Mouse (Mus musculus) yolk sac, embryonic 10.5 days (tissue): ENCODE measurements around the gene Epha3.

Experiments
- DNase-seq: peaks from one replicate; pipeline ENCODE4 v3.0.0-alpha.2; 2017; ENCODE audit warnings: low spot score

The Epha3 gene

GRCm38 (mm10) chr16:63500975-63501393 is 363.0 kb downstream of the Epha3 start:
- no peak for DNase-seq
